Mouse (Mus musculus) embryonic facial prominence, embryonic 10.5 days (tissue): ENCODE data around the gene Hist1h2bq. TPM values are rescaled to one million over a fixed set of nuclear protein-coding genes. Genes with fewer than 3 reads are reported as not detected.
"Not testable (repeated sequence)": the region's sequence is repeated elsewhere in the genome, so short reads cannot be mapped to it uniquely, and the experiment has no call there.

Experiments used
- DNase-seq: peaks from one replicate; pipeline ENCODE4 v3.0.0-alpha.2; 2017; ENCODE audit warnings: low spot score
- H3K27ac ChIP-seq: fragments of 300-500 bp; sonication (generic); replicated peaks from 2 replicates; pipeline ENCODE4 v1.5.1; 2016; ENCODE audit warnings: mild to moderate bottlenecking
- H3K27me3 ChIP-seq: fragments of 300-500 bp; sonication (generic); replicated peaks from 2 replicates; pipeline ENCODE4 v1.6.1; 2016; ENCODE audit warnings: low read depth, mild to moderate bottlenecking; ENCODE audit not compliant: poor library complexity, severe bottlenecking
- H3K36me3 ChIP-seq: fragments of 300-500 bp; sonication (generic); replicated peaks from 2 replicates; pipeline ENCODE4 v1.6.1; 2016; ENCODE audit warnings: mild to moderate bottlenecking, moderate library complexity
- H3K4me1 ChIP-seq: fragments of 300-500 bp; sonication (generic); 2 replicates; pipeline ENCODE4 v1.6.1; 2016
- H3K4me3 ChIP-seq: fragments of 300-500 bp; sonication (generic); 2 replicates; pipeline ENCODE4 v1.5.1; 2016; ENCODE audit warnings: mild to moderate bottlenecking, moderate library complexity
- H3K9me3 ChIP-seq: fragments of 300-500 bp; sonication (generic); 2 replicates; pipeline ENCODE4 v1.6.1; 2016; ENCODE audit warnings: mild to moderate bottlenecking
- WGBS: fragments of 180-500 bp; shearing (Covaris S2); methylation state at CpG from one replicate; pipeline ENCODE4 v1.1.7; 2016; 5-methylcytosine and 5-hydroxymethylcytosine counted together
- polyA plus RNA-seq: library from polyadenylated mRNA; unstranded; fragments of >200 nt; fragmentation: Nextera tagmentation; extraction: Ambion mirVana; gene quantifications from 2 replicates; pipeline ENCODE4 v1.2.1, GENCODE M21; 2016

Gene Hist1h2bq
- polyA plus RNA-seq: 21.7 and 23.9 TPM in 2 replicates

GRCm38 (mm10) chr13:21810073-21810472 is at the start of gene Hist1h2bq, which contains the start of gene Hist1h2ao:
Gene Hist1h2bq, minus strand, starts transcription at chr13:21810197.
Gene Hist1h2ao, plus strand, starts transcription at chr13:21810465.
- not testable (repeated sequence) for H3K4me1 ChIP-seq, H3K4me3 ChIP-seq, H3K36me3 ChIP-seq, H3K9me3 ChIP-seq, H3K27ac ChIP-seq, DNase-seq, H3K27me3 ChIP-seq
- WGBS: no CpG with 5 or more reads among the region's 23 CpGs

DNA sequence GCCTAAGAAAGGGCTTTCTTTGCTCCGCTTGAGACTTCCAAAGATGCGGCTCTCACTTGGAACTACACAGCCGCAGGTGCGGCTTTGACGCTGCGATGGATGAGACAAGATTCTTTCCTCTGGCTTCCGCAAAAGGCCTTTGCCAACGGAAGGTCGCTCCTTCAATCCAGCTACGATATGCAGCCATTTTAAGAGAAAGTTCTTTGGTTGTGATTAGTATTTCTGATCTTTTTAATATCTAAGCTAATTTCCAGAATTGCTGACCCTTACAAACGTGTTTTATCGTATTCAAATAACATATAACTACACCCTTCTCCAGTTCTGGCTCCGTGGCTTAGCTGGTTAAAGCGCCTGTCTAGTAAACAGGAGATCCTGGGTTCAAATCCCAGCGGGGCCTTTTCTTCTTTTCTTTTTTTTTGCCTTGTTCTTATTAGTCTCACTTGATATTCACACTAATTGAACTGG is 45.7 kb upstream of the Hist1h2bq start:
- Histone ChIP-seq H3K27me3 (no peaks in the 10 kb centered on the region), H3K27ac (no peak overlapping the region; the same call in 1 of the 2 replicates), H3K4me3 (peak overlapping the region; percentile 64), H3K9me3 (no peaks in the 10 kb centered on the region), H3K4me1 (no peaks in the 10 kb centered on the region), H3K36me3 (no peaks in the 10 kb centered on the region)
- whole genome bisulfite sequencing: under 1% methylated on average over 15 of the region's 15 CpGs
- DNase-seq: peak; percentile 57

GRCm38 (mm10) chr13:21855146-21855545 is 45.1 kb upstream of the Hist1h2bq start:
- Histone ChIP-seq H3K4me1 (no peaks in the 10 kb centered on the region), H3K36me3 (no peaks in the 10 kb centered on the region), H3K9me3 (no peaks in the 10 kb centered on the region), H3K4me3 (peak overlapping the region; percentile 64), H3K27me3 (no peaks in the 10 kb centered on the region), H3K27ac (no peak overlapping the region; the same call in 1 of the 2 replicates)
- WGBS: under 1% methylated on average over 11 of the region's 11 CpGs
- peak; percentile 90 for DNase-seq

- H3K27ac ChIP-seq: no peak overlapping the region
- WGBS: 75% methylated on average over 3 of the region's 3 CpGs
- H3K36me3 ChIP-seq: no peaks in the 10 kb centered on the region
- H3K4me1 ChIP-seq: no peaks in the 10 kb centered on the region
- no peak overlapping the region for H3K4me3 ChIP-seq
- H3K9me3 ChIP-seq: no peaks in the 10 kb centered on the region
- H3K27me3 ChIP-seq: no peaks in the 10 kb centered on the region
- DNase-seq: no peak
Measured at GRCm38 (mm10) chr13:21852215-21852945, 42.4 kb upstream of the Hist1h2bq start.

DNA sequence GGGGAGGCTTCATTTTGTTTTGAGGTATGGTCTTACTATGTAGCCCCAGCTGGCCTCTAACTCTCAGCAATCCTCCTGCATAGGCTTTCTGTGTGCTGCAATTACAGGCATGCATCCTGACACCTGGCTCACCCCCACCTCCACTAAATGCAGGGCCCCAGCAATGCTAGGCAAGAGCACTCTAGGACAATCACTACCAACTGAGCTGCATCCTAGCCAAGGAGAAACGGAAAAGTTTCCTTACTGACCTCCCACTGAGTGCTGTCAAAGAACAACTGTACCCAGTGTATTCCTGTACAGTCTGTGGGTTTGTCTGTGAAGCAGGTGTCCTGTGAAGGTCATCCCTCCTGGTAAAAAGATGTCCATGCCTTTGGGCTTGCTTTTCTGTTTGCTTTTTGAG is 40.7 kb upstream of the Hist1h2bq start:
- not testable (repeated sequence) for H3K9me3 ChIP-seq, DNase-seq, H3K4me1 ChIP-seq, H3K27ac ChIP-seq, H3K27me3 ChIP-seq, H3K36me3 ChIP-seq, H3K4me3 ChIP-seq
- 38% methylated on average over 1 of the region's 1 CpGs for WGBS

GRCm38 (mm10) chr13:21847883-21848282 is 37.9 kb upstream of the Hist1h2bq start:
- Histone ChIP-seq H3K4me1 (no peaks in the 10 kb centered on the region), H3K36me3 (no peaks in the 10 kb centered on the region), H3K27ac (no peak overlapping the region), H3K4me3 (peak overlapping the region; percentile 29; the same call in 1 of the 2 replicates), H3K27me3 (no peaks in the 10 kb centered on the region), H3K9me3 (no peaks in the 10 kb centered on the region)
- 15% methylated on average over 8 of the region's 8 CpGs for WGBS
- peak; percentile 58 for DNase-seq

DNA sequence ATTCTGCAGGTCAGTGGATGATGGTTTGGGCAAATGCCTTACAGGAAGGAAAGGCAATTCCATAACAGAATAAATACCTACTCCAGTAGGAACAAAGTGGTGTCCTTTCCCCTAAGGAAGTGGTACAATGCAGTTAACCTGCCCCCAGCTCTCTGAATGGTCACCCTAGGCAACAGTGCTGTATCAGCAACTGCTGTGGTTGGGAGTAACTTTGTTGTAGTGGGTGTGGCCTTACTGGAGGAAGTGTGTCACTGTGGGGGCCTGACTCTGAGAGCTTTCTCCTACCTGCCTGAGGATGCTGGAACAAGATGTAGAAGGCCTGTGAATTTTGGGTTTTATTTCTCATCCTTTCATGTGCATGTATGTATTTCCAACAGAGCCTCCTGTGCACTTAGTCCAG is 36.4 kb upstream of the Hist1h2bq start:
- not testable (repeated sequence) for H3K36me3 ChIP-seq, DNase-seq, H3K4me3 ChIP-seq, H3K27me3 ChIP-seq, H3K27ac ChIP-seq, H3K9me3 ChIP-seq, H3K4me1 ChIP-seq

DNA sequence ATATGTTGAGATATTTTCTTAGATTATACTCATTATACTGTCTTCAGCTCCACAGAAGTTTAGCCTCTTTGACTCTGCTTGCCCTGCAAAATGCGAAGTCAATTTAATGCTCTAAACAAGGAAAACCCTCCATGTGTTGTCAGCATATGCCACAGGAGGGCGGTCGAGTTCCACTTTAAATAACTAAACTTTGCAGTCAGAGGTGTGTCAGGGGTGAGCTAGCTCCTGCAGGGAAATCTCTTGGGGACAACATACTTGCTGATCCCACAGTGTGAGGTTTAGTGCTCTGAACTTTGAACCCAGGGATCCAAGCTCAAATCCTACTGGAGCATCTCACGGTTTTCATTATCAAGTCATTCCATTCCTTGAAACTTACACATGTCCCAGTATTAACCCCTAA is 30.5 kb upstream of the Hist1h2bq start:
- H3K4me1 ChIP-seq, H3K27me3 ChIP-seq, H3K27ac ChIP-seq, H3K36me3 ChIP-seq, DNase-seq, H3K9me3 ChIP-seq, H3K4me3 ChIP-seq: not testable (repeated sequence)
- WGBS: no CpG with 5 or more reads among the region's 4 CpGs

GRCm38 (mm10) chr13:21833461-21833860 is 23.5 kb upstream of the Hist1h2bq start, which contains the start of the genes Hist1h2ap and Hist1h2br:
Gene Hist1h2ap, minus strand, starts transcription at chr13:21833507.
Gene Hist1h2br, plus strand, starts transcription at chr13:21833743.
- H3K27ac ChIP-seq, H3K27me3 ChIP-seq, H3K4me3 ChIP-seq, H3K4me1 ChIP-seq, H3K36me3 ChIP-seq, H3K9me3 ChIP-seq, DNase-seq: not testable (repeated sequence)
- no CpG with 5 or more reads among the region's 24 CpGs for WGBS

DNA sequence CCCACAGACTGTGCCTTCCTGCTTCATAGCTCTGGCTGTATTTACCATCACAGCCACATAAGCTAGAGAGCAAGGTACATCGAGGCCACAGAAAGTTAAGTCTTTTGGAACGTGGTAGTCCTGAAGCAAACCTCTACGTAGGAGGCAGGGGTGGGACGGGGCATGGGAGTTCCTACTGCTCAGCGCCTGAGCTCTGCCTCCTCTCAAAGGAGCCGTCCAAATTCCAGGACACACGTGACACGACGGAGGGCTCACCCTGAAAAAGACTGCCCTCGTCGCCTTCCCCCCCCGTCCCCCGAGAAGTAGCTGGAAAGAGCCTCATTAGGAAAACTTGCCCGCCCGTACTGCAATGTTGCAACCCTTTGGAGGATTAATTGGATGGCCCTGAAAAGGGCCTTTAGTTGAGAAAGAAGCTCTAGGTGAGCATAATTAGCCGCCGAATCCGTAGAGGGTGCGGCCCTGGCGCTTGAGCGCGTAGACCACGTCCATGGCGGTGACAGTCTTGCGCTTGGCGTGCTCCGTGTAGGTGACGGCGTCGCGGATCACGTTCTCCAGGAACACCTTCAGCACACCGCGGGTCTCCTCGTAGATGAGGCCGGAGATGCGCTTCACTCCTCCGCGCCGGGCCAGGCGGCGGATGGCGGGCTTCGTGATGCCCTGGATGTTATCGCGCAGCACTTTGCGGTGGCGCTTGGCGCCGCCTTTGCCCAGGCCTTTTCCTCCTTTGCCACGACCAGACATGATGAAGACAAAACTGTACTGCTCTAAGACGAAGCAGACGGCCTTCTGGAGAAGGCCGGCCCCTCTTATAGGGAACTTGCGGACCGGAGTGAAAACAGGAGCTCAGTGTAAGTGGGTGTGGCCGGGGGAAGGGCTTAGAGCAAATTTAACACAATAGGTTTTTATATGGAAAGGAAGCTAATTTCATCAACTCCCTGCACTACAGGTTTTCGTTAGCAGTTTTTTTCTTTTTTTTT is 21.7 kb upstream of the Hist1h2bq start, which contains the start of gene Hist1h4n:
Hist1h4n (minus strand) TSS at position 779 of the 977 bp plus-strand sequence.
- H3K4me3 ChIP-seq: peak within 1 kb of the TSS; percentile 44
- DNase-seq, H3K27me3 ChIP-seq, H3K36me3 ChIP-seq, H3K9me3 ChIP-seq, H3K4me1 ChIP-seq: not testable (repeated sequence)
- peak within 1 kb of the TSS; percentile 61 for H3K27ac ChIP-seq
- under 1% methylated on average over 27 of the region's 58 CpGs for WGBS

- 85% methylated on average over 10 of the region's 10 CpGs for WGBS
- H3K9me3 ChIP-seq: no peaks in the 10 kb centered on the region
- no peaks in the 10 kb centered on the region; the same call in 1 of the 2 replicates for H3K36me3 ChIP-seq
- H3K4me3 ChIP-seq: peak overlapping the region; percentile 31; the same call in 1 of the 2 replicates
- peak overlapping the region; percentile 66 for H3K27ac ChIP-seq
- H3K4me1 ChIP-seq: 0 out of 2 replicates have a peak, but pooled peaks cover 5% of the 10 kb centered on the region
- DNase-seq: no peak
- H3K27me3 ChIP-seq: no peaks in the 10 kb centered on the region
Measured at GRCm38 (mm10) chr13:21830344-21830743, 20.3 kb upstream of the Hist1h2bq start.

- Histone ChIP-seq H3K36me3 (no peaks in the 10 kb centered on the region; the same call in 1 of the 2 replicates), H3K27ac (no peak overlapping the region; the same call in 1 of the 2 replicates)
- WGBS: 84% methylated on average over 3 of the region's 3 CpGs
Measured at GRCm38 (mm10) chr13:21828511-21828910, 18.5 kb upstream of the Hist1h2bq start.

More at GRCm38 (mm10) chr13:21828511-21828910, 18.5 kb upstream of the Hist1h2bq start:
- H3K4me3 ChIP-seq: no peak overlapping the region
- DNase-seq: no peak
- H3K27me3 ChIP-seq: no peaks in the 10 kb centered on the region
- H3K4me1 ChIP-seq: 0 out of 2 replicates have a peak, but pooled peaks cover 5% of the 10 kb centered on the region
- H3K9me3 ChIP-seq: no peaks in the 10 kb centered on the region
